Mouse (Mus musculus) thymus, adult 2 months (tissue): ENCODE data around the gene Immp2l. TPM values are rescaled to one million over a fixed set of nuclear protein-coding genes. Genes with fewer than 3 reads are reported as not detected.

ENCODE experiments used
- DNase-seq: peaks from one replicate; pipeline ENCODE4 v3.0.0; 2021
- H3K27ac ChIP-seq: fragments of 200-500 bp; 2 replicates; pipeline ENCODE4 v1.5.1; 2012; ENCODE audit warnings: low read length, control low read depth; ENCODE audit not compliant: control insufficient read depth, insufficient read depth
- H3K27me3 ChIP-seq: fragments of 200-500 bp; 2 replicates; pipeline ENCODE4 v1.6.1; 2012; ENCODE audit warnings: mild to moderate bottlenecking, low read length, moderate library complexity, mixed read lengths; ENCODE audit not compliant: control insufficient read depth, insufficient read depth
- H3K36me3 ChIP-seq: fragments of 200-500 bp; 2 replicates; pipeline ENCODE4 v1.6.1; 2012; ENCODE audit warnings: mild to moderate bottlenecking, low read length, moderate library complexity; ENCODE audit not compliant: control insufficient read depth, insufficient read depth
- H3K4me1 ChIP-seq: fragments of 200-500 bp; replicated peaks from 2 replicates; pipeline ENCODE4 v1.6.1; 2012; ENCODE audit warnings: low read length; ENCODE audit not compliant: control insufficient read depth, insufficient read depth
- H3K4me3 ChIP-seq: fragments of 200-500 bp; 2 replicates; pipeline ENCODE4 v1.5.1; 2012; ENCODE audit warnings: mild to moderate bottlenecking, low read length, control low read depth, moderate library complexity; ENCODE audit not compliant: control insufficient read depth, insufficient read depth
- CTCF ChIP-seq: fragments of 200-500 bp; IDR thresholded peaks from 2 replicates; pipeline ENCODE4 v1.5.1; 2012; ENCODE audit warnings: mild to moderate bottlenecking, control low read depth, low read length, moderate library complexity, borderline replicate concordance; ENCODE audit not compliant: control insufficient read depth, poor library complexity, insufficient read depth; ENCODE audit errors: extremely low read depth
- POLR2A ChIP-seq: fragments of 200-500 bp; IDR thresholded peaks from 2 replicates; pipeline ENCODE4 v1.6.1; 2012; ENCODE audit warnings: mild to moderate bottlenecking, low read length, control low read depth, moderate library complexity; ENCODE audit not compliant: control insufficient read depth, poor library complexity, insufficient read depth; ENCODE audit errors: extremely low read depth
- WGBS: fragments of 180-500 bp; shearing (Covaris S2); methylation state at CpG from one replicate; pipeline ENCODE4 v1.1.7; 2018; 5-methylcytosine and 5-hydroxymethylcytosine counted together
- polyA plus RNA-seq: library from polyadenylated mRNA; depleted of rRNA; stranded (reverse); fragments of >200 nt; gene quantifications from 2 replicates; pipeline ENCODE4 v1.2.3, GENCODE M21; 2012

Immp2l gene
- polyA plus RNA-seq, 1 experiment, result 6.3 TPM

- no peak for TF ChIP-seq CTCF
- no peak for TF ChIP-seq POLR2A
- 96% methylated on average over 3 of the region's 3 CpGs for WGBS
- DNase-seq, result no peak
- Histone ChIP-seq H3K27me3 (no peaks in the 10 kb centered on the region), H3K4me3 (no peak overlapping the region), H3K27ac (no peak overlapping the region), H3K36me3 (no peaks in the 10 kb centered on the region), H3K4me1 (no peaks in the 10 kb centered on the region)
Observed at GRCm38 (mm10) chr12:41289047-41289446, 265.2 kb downstream of the Immp2l start.

GRCm38 (mm10) chr12:41307015-41307414 lies 283.1 kb downstream of the Immp2l start:
- Histone ChIP-seq H3K4me3 (no peak overlapping the region), H3K27ac (no peak overlapping the region), H3K36me3 (no peaks in the 10 kb centered on the region), H3K4me1 (no peaks in the 10 kb centered on the region), H3K27me3 (no peaks in the 10 kb centered on the region)
- 89% methylated on average over 3 of the region's 3 CpGs for WGBS
- DNase-seq, result no peak
- no peak for TF ChIP-seq CTCF
- no peak for TF ChIP-seq POLR2A

- Histone ChIP-seq H3K4me3 (no peak overlapping the region), H3K4me1 (no peaks in the 10 kb centered on the region), H3K27me3 (no peaks in the 10 kb centered on the region), H3K27ac (no peak overlapping the region), H3K36me3 (no peaks in the 10 kb centered on the region)
- TF ChIP-seq CTCF, result no peak
- no peak for TF ChIP-seq POLR2A
- 96% methylated on average over 6 of the region's 6 CpGs for WGBS
- no peak for DNase-seq
Observed at GRCm38 (mm10) chr12:41308726-41309680, 285.1 kb downstream of the Immp2l start.

GRCm38 (mm10) chr12:41313391-41313790 lies 289.5 kb downstream of the Immp2l start:
- Histone ChIP-seq H3K4me3 (no peak overlapping the region), H3K4me1 (no peaks in the 10 kb centered on the region), H3K36me3 (no peaks in the 10 kb centered on the region), H3K27ac (no peak overlapping the region), H3K27me3 (no peaks in the 10 kb centered on the region)
- TF ChIP-seq POLR2A (no peak), CTCF (no peak)
- DNase-seq, result no peak
- WGBS, result 84% methylated on average over 6 of the region's 6 CpGs

GRCm38 (mm10) chr12:41314811-41315461 lies 291.0 kb downstream of the Immp2l start:
- no peak overlapping the region for H3K27ac ChIP-seq
- no peaks in the 10 kb centered on the region for H3K36me3 ChIP-seq
- 80% methylated on average over 11 of the region's 11 CpGs for WGBS
- DNase-seq, result no peak
- H3K4me1 ChIP-seq, result no peaks in the 10 kb centered on the region
- no peak for TF ChIP-seq POLR2A
- TF ChIP-seq CTCF, result no peak
- H3K4me3 ChIP-seq, result no peak overlapping the region
- H3K27me3 ChIP-seq, result no peaks in the 10 kb centered on the region

- WGBS, result 97% methylated on average over 4 of the region's 4 CpGs
- no peaks in the 10 kb centered on the region for H3K27me3 ChIP-seq
- H3K36me3 ChIP-seq, result no peaks in the 10 kb centered on the region
- TF ChIP-seq CTCF (no peak), POLR2A (no peak)
- H3K4me3 ChIP-seq, result no peak overlapping the region
- H3K27ac ChIP-seq, result no peak overlapping the region
- H3K4me1 ChIP-seq, result no peaks in the 10 kb centered on the region
- no peak for DNase-seq
Observed at GRCm38 (mm10) chr12:41315871-41316270, 292.0 kb downstream of the Immp2l start.
